Mouse (Mus musculus) brain, embryonic 18.5 days (tissue): ENCODE data around the gene Aqr.

Experiments
- DNase-seq: peaks from one replicate; pipeline ENCODE4 v3.0.0-alpha.2; 2012; ENCODE audit warnings: low read depth, low spot score

Aqr gene

GRCm38 (mm10) chr2:114064004-114064403, 122.8 kb downstream of the Aqr start:
- no peak for DNase-seq

GRCm38 (mm10) chr2:114060071-114060591, 126.7 kb downstream of the Aqr start:
- no peak for DNase-seq

DNA sequence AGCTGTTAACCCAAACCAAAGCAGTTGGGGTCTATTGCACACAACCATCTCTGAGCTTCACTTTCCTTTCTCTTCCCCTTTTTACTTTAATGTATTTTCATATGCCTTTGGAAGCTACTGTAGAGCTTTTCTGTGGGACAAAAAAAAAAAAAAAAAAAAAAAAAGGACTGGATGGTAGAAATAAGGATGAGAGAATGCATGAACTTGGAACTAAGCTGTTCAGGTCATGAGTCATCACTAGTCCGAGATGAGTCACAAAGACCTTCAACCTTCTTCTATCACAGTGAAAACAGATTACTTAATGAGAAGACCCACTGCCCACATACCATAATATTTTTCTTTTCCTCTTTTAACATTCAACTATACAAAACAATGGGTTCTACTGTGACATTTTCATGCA, 127.2 kb downstream of the Aqr start:
- no peak for DNase-seq

DNA sequence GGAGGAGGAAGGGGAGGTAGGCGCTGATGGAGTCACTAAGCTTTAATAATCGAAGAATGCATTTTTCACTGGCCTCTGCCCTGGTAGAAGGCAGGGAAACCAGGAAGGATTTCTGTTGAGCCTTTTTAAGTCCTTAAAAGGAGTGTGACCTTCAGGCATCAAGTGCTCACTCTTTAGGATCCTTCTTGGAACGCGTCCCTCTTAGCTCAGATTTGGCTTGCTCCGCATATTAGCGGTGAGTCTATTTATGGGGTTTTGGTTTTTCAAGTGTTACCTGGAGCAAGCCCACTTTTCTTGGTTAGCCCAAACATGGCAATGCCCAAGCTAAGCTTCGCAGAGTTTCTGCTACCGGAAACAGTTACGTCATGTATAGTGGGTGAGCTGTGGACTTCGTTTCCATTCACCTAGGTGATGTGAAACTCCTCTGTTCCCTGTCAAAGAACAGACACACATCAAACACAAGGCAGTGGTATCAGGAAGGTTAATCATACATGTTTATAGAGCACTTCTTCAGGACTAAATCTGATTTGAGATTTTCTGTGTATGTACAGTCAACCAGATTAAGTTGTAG, 128.5 kb downstream of the Aqr start:
- DNase-seq, result no peak

DNA sequence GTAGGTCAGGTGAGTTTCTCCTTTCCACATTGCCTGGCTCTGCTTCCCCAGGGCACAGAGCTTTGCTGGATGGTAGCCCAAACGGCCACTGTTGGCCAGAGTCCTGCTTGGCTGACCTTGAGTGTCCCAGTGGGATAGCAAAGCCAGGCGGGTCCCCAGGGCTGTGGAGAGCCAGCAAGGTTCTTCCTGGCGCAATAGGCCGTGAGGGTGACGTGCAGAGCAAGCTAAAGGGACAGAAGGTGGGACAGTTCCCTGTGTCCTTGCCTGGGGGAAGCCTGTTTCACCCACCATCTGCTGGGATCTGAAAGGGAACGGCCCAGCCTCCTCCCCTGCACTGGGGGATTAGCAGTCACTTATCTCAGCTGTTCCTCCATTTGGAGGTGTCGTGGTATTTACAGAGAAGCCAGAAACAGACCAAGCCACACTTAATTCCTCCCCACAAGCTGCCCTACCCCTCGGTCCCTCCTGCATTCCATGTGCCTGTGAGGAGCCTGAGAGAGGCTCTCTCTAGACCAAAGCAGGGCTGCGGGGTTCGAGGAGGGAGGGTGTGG, 129.4 kb downstream of the Aqr start:
- no peak for DNase-seq

- no peak for DNase-seq
Observed at GRCm38 (mm10) chr2:114054129-114054528, 132.7 kb downstream of the Aqr start.

DNA sequence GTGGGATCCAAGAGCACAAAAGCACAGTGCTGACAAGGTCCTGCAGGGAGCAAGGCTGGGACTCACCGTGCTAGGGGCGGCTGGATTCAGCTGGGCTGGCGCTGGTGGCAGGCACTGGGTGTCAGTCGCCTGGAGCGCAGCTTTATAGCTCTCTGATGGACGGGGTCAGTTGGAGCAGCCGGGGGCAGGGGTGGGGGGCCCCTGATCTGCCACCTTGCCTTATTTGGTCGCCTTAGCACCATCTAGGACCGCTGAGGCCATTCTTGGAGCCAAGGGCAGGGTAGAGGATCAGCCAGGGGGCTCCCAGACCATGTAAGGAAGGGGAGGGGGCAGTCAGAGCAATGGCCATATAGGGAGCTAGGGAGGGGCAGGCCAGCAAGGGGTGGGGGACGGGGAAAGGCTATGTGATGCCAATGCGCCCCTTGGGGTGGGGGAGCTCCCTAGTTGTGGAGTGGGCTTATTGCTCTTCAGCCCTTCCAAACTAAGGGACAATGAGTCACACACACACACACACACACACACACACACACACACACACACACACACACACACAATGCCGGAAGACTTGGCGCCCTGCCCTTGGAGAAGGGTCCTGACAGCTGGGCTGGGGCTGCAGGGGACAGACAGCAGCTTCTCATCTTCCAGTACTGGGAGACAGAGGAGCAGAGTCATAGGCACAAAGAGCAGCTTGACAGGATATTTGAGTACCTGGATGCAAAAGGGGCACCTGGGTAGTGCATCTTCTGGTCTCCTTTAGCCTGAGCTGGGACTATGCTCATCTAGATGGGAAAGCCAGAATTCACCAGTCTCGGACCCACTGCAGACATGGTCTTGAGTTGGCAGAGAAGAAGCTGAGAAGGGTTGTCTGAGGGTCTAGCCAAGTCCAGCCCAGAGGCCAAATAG, 133.9 kb downstream of the Aqr start, which contains the start of gene Actc1:
Actc1 (minus strand) TSS at position 853 of the 903 bp plus-strand sequence.
- DNase-seq, result no peak

DNA sequence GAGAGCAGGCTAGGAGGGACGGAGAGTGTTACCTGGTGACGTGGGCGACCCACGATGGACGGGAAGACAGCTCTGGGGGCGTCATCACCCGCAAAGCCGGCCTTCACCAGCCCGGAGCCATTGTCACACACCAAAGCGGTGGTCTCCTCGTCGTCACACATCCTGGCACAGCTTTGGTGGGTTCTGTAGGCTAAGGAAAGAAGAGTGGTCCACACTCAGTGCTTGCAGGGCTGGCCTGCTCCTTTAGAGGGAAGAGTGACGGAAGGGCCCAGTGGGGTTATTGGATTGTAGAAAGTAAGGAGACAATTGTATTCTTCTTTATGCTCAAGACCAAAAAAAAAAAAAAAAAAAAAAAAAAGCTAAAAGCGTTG, 135.0 kb downstream of the Aqr start:
- no peak for DNase-seq
